Mouse (Mus musculus): ENCODE data around the gene Cerk. TPM values are rescaled to one million over a fixed set of nuclear protein-coding genes. Genes with fewer than 3 reads are reported as not detected.

Cerk gene
- polyA plus RNA-seq, 1 experiment from 2014 or later, result 6.1 TPM

DNA sequence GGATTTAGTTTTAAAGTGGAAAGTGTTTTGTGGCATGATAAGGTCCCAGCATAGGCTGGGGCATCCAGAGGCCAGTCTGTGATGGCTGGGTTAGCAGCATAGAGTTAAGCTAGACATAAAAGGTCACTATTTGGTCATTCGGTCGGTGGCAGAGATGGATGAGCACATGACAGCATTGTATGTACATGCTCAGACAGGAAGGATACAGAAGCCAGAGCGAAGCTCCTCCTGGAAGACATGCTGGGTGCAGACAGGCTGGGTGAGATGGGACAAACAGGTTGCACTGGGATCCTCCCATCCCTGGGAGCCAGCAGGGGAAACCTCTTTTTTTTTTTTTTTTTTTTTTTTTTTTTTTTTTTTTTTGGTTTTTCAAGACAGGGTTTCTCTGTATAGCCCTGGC is 6.0 kb upstream of the Cerk start:
- no peaks in the 10 kb centered on the region for H3K36me3 ChIP-seq (replicated peaks; ENCODE audit: insufficient read depth, low read length)
- no peaks in the 10 kb centered on the region for H3K9me3 ChIP-seq (ENCODE audit: low read length)
- no peak overlapping the region for H3K4me2 ChIP-seq (ENCODE audit: low read depth, low read length)
- H3K27ac ChIP-seq (ENCODE audit: low read depth), result peak overlapping the region; percentile 65
- no peak overlapping the region for H3K4me3 ChIP-seq (ENCODE audit: low read depth, low read length)
- DNase-seq (no peak), ATAC-seq (no peak)
- peaks cover 17% of the 10 kb centered on the region for H3K4me1 ChIP-seq (ENCODE audit: insufficient read depth)
- no peak overlapping the region for H3K9ac ChIP-seq (replicated peaks)
- H3K27me3 ChIP-seq (ENCODE audit: insufficient read depth, low read length), result no peaks in the 10 kb centered on the region
- TF ChIP-seq CTCF (IDR thresholded peaks at IDR 0.05; ENCODE audit: low read depth) (no peak), EP300 (IDR thresholded peaks at IDR 0.05; ENCODE audit: low read depth) (no peak)
- WGBS (ENCODE audit: insufficient replicate concordance), result 66% methylated on average over 3 of the region's 3 CpGs

DNA sequence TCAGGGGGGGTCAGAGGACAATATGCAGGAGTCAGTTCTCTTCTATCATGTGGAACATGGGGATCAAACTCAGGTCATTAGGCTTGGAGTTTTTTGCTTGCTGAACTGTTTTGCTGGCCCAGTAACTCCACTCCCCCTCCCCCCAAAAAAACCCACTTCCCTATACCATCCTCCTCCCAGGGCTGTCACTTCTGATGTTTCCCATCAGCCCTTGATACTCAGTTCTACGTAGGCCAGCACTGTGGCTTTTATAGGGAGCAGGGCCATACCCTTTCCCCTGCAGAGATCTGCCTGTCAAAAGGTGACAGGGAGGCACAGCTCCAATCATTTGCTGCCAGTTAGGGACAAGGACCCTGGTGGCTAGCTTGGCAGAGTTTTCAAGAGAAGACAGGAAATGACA is 5.6 kb upstream of the Cerk start:
- H3K4me3 ChIP-seq (ENCODE audit: low read depth, low read length), result no peak overlapping the region
- H3K9ac ChIP-seq (replicated peaks), result no peak overlapping the region
- no peaks in the 10 kb centered on the region for H3K36me3 ChIP-seq (replicated peaks; ENCODE audit: insufficient read depth, low read length)
- 30% methylated on average over 1 of the region's 1 CpGs for WGBS (ENCODE audit: insufficient replicate concordance)
- no peaks in the 10 kb centered on the region for H3K27me3 ChIP-seq (ENCODE audit: insufficient read depth, low read length)
- no peak overlapping the region for H3K4me2 ChIP-seq (ENCODE audit: low read depth, low read length)
- peak overlapping the region; percentile 65 for H3K27ac ChIP-seq (ENCODE audit: low read depth)
- H3K9me3 ChIP-seq (ENCODE audit: low read length), result no peaks in the 10 kb centered on the region
- ATAC-seq (no peak), DNase-seq (no peak)
- peaks cover 17% of the 10 kb centered on the region for H3K4me1 ChIP-seq (ENCODE audit: insufficient read depth)
- TF ChIP-seq EP300 (IDR thresholded peaks at IDR 0.05; ENCODE audit: low read depth) (no peak), CTCF (IDR thresholded peaks at IDR 0.05; ENCODE audit: low read depth) (no peak)

DNA sequence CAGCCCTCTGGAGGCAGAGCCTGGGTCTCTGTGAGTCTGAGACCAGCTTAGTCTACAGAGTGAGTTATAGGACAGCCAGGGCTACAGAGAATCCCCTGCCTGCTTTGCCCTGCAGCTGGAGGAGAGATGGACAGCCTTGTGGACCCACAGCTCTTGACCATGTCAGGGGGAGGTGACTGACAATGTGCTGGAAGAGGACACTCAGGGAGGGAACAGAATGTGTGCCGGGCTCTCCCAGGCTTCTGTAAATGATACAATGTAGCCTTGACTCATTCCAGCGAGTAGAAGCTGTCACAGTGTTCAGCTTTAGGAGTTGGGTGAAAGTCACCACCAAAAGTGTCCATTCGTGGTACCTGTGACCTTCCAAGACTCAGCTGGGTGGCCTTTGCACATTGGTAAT is 4.4 kb upstream of the Cerk start:
- TF ChIP-seq CTCF (IDR thresholded peaks at IDR 0.05; ENCODE audit: low read depth), result no peak
- no peak for TF ChIP-seq EP300 (IDR thresholded peaks at IDR 0.05; ENCODE audit: low read depth)

DNA sequence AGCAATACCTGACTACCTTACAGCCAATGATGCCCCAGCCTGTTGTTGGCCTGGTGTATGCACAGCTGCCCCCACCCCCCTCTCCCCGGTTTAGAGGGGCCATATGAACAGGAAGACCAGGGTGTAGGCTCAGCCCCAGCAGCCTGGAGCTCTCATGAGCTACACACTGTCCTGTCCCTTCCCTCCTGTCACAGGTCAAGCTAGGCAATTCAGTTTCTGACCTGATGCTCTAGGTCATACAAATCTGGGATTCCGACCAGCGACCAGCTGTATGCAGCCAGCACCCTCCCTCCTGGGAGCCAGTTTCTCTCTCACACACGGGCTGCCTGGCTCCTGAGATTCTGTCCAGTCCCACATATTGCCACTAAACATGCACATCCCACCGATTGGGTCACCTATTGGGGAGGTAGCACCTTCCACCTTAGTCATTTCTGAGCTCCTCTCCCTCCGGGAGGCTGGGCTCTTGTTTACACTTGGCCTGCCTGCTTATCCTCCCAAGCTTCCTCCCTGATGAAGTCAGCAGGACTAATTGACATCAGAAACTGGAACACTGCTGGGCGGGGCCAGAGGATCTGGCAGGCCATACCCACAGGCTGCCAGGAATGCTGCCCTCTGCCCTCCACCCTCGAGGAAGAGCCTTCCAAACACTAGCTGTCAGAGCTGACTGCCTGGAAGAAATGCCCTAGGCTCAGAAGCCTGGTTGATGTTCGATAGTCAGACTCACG is 3.0 kb upstream of the Cerk start:
- ATAC-seq (peak; percentile 35), DNase-seq (peak; percentile 73)
- 50% methylated on average over 10 of the region's 10 CpGs for WGBS (ENCODE audit: insufficient replicate concordance)
- H3K4me1 ChIP-seq (ENCODE audit: insufficient read depth), result peaks cover 26% of the 10 kb centered on the region
- H3K27me3 ChIP-seq (ENCODE audit: insufficient read depth, low read length), result no peaks in the 10 kb centered on the region
- no peaks in the 10 kb centered on the region for H3K36me3 ChIP-seq (replicated peaks; ENCODE audit: insufficient read depth, low read length)
- H3K4me2 ChIP-seq (ENCODE audit: low read depth, low read length), result peak overlapping the region; percentile 6; the same call in 1 of the 2 replicates
- no peak overlapping the region for H3K9ac ChIP-seq (replicated peaks)
- TF ChIP-seq EP300 (IDR thresholded peaks at IDR 0.05; ENCODE audit: low read depth) (peak; percentile 46; the same call in 1 of the 2 replicates), CTCF (IDR thresholded peaks at IDR 0.05; ENCODE audit: low read depth) (no peak)
- no peak overlapping the region for H3K4me3 ChIP-seq (ENCODE audit: low read depth, low read length)
- peak overlapping the region; percentile 69 for H3K27ac ChIP-seq (ENCODE audit: low read depth)
- no peaks in the 10 kb centered on the region for H3K9me3 ChIP-seq (ENCODE audit: low read length)

More for the DNA sequence above, 4.4 kb upstream of the Cerk start:
- peaks cover 21% of the 10 kb centered on the region for H3K4me1 ChIP-seq (ENCODE audit: insufficient read depth)
- H3K4me2 ChIP-seq (ENCODE audit: low read depth, low read length), result no peak overlapping the region
- H3K9ac ChIP-seq (replicated peaks), result no peak overlapping the region
- ATAC-seq (no peak), DNase-seq (no peak)
- H3K27me3 ChIP-seq (ENCODE audit: insufficient read depth, low read length), result no peaks in the 10 kb centered on the region
- no peak overlapping the region for H3K27ac ChIP-seq (ENCODE audit: low read depth)
- 76% methylated on average over 3 of the region's 3 CpGs for WGBS (ENCODE audit: insufficient replicate concordance)
- H3K4me3 ChIP-seq (ENCODE audit: low read depth, low read length), result no peak overlapping the region
- no peaks in the 10 kb centered on the region for H3K9me3 ChIP-seq (ENCODE audit: low read length)
- no peaks in the 10 kb centered on the region for H3K36me3 ChIP-seq (replicated peaks; ENCODE audit: insufficient read depth, low read length)

DNA sequence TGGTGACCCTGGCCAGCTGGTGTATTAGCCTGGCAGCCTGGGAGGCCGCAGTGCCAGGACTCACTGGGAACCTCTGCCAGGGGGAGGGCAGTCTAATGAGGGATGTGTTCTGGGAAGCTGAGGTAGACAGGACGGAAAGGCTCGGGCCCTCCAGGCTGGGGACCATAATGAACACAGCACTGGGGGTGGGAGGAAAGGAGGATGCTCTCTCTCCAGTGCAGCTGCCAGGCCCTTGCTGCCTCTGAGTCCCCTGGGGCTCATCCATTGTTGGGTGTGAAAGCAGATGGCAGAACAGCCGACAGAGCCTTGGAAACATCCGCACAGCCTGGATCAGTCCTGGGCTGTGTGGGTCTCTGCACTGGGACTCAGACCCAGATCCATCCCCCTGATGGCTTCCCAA is 2.2 kb upstream of the Cerk start:
- Histone ChIP-seq H3K27me3 (ENCODE audit: insufficient read depth, low read length) (no peaks in the 10 kb centered on the region), H3K4me3 (ENCODE audit: low read depth, low read length) (no peak overlapping the region), H3K36me3 (replicated peaks; ENCODE audit: insufficient read depth, low read length) (no peaks in the 10 kb centered on the region), H3K4me1 (ENCODE audit: insufficient read depth) (peaks cover 26% of the 10 kb centered on the region), H3K9ac (replicated peaks) (no peak overlapping the region), H3K27ac (ENCODE audit: low read depth) (peak overlapping the region; percentile 69), H3K9me3 (ENCODE audit: low read length) (no peaks in the 10 kb centered on the region), H3K4me2 (ENCODE audit: low read depth, low read length) (no peak overlapping the region)
- no peak for ATAC-seq
- no peak for DNase-seq
- no peak for TF ChIP-seq CTCF (IDR thresholded peaks at IDR 0.05; ENCODE audit: low read depth)
- TF ChIP-seq EP300 (IDR thresholded peaks at IDR 0.05; ENCODE audit: low read depth), result no peak
- WGBS (ENCODE audit: insufficient replicate concordance), result 79% methylated on average over 5 of the region's 5 CpGs

DNA sequence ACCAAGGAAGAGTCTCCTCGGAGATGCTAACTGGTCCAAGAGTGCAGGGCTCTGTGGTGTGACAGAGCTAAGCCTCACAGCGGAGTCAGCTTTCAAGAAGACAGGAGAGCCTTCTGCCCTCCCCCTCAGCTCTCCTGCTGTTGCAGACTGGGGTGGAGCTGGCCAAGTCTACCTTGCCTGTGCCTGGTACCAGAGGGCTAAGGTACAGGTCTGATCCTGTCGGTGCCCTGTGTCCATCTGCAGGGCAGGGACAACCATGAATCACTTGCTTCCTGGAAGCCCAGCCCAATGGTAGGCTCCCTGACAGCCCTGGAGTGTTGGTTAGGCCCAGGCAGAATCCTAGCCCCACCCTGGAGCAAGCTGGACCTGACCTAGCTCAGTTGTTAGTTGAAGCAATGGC is 745 bp upstream of the Cerk start:
- Histone ChIP-seq H3K27me3 (ENCODE audit: insufficient read depth, low read length) (no peaks in the 10 kb centered on the region), H3K36me3 (replicated peaks; ENCODE audit: insufficient read depth, low read length) (no peaks in the 10 kb centered on the region), H3K4me2 (ENCODE audit: low read depth, low read length) (peak overlapping the region; percentile 75), H3K9me3 (ENCODE audit: low read length) (no peaks in the 10 kb centered on the region), H3K4me3 (ENCODE audit: low read depth, low read length) (no peak overlapping the region), H3K27ac (ENCODE audit: low read depth) (no peak overlapping the region), H3K9ac (replicated peaks) (no peak overlapping the region), H3K4me1 (ENCODE audit: insufficient read depth) (peaks cover 34% of the 10 kb centered on the region)
- no peak for TF ChIP-seq EP300 (IDR thresholded peaks at IDR 0.05; ENCODE audit: low read depth)
- no peak for TF ChIP-seq CTCF (IDR thresholded peaks at IDR 0.05; ENCODE audit: low read depth)
- 63% methylated on average over 3 of the region's 3 CpGs for WGBS (ENCODE audit: insufficient replicate concordance)
- DNase-seq (no peak), ATAC-seq (no peak)

Measured in liver, postnatal 0 days (tissue).